In genomic region chr19:46314151-46314601, GRCm38 (mm10) we compare ENCODE assay signal across 1 mouse cellular context.
TF ChIP-seq lines count a peak whose summit lies in the region.

No protein-coding gene starts in this region.

TF ChIP-seq in MEL, 35 proteins besides CTCF, POLR2A, EP300 and RAD21 (continued from another document):
- TF ChIP-seq GATA1 (IDR thresholded peaks at IDR 0.05; ENCODE audit: low read depth, low read length), result peak; percentile 37; the same call in 1 of the 2 replicates
- peak; percentile 54; the same call in 1 of the 2 replicates for TF ChIP-seq SIN3A (IDR thresholded peaks at IDR 0.05; ENCODE audit: low read length)
- no peak for TF ChIP-seq GABPA (IDR thresholded peaks at IDR 0.05; ENCODE audit: low read depth, low read length)
- TF ChIP-seq MXI1 (IDR thresholded peaks at IDR 0.05; ENCODE audit: low read depth, low read length), result 0 out of 2 replicates have a peak, but pooled peaks have one; percentile 47
- TF ChIP-seq USF2 (IDR thresholded peaks at IDR 0.05; ENCODE audit: borderline replicate concordance in 1 of 2, insufficient read depth in 1 of 2, low read depth in 1 of 2, low read length in 2 of 2), result no peak
- TF ChIP-seq POLR2AphosphoS2 (IDR thresholded peaks at IDR 0.05; ENCODE audit: low read length), result no peak
- peak; percentile 67 for TF ChIP-seq ETS1 (IDR thresholded peaks at IDR 0.05; ENCODE audit: low read depth, low read length)
- TF ChIP-seq JUND (IDR thresholded peaks at IDR 0.05; ENCODE audit: low read depth, low read length), result no peak
- no peak for TF ChIP-seq MYC (IDR thresholded peaks at IDR 0.05; ENCODE audit: low read depth, low read length)
- no peak for TF ChIP-seq NELFE (IDR thresholded peaks at IDR 0.05; ENCODE audit: low read depth, low read length)
- no peak for TF ChIP-seq CHD2 (IDR thresholded peaks at IDR 0.05; ENCODE audit: low read length)
- peak; percentile 70 for TF ChIP-seq TAL1 (IDR thresholded peaks at IDR 0.05; ENCODE audit: low read length)
